Mouse (Mus musculus) thymus, adult 2 months (tissue): ENCODE results near the gene Gkap1.

Experiments
- CTCF ChIP-seq: fragments of 200-500 bp; IDR thresholded peaks from 2 replicates; pipeline ENCODE4 v1.5.1; 2012; ENCODE audit warnings: mild to moderate bottlenecking, control low read depth, low read length, moderate library complexity, borderline replicate concordance; ENCODE audit not compliant: control insufficient read depth, poor library complexity, insufficient read depth; ENCODE audit errors: extremely low read depth
- POLR2A ChIP-seq: fragments of 200-500 bp; IDR thresholded peaks from 2 replicates; pipeline ENCODE4 v1.6.1; 2012; ENCODE audit warnings: mild to moderate bottlenecking, low read length, control low read depth, moderate library complexity; ENCODE audit not compliant: control insufficient read depth, poor library complexity, insufficient read depth; ENCODE audit errors: extremely low read depth

GRCm38 (mm10) chr13:58189473-58189872 lies 86.0 kb downstream of the Gkap1 start:
- TF ChIP-seq CTCF (no peak), POLR2A (no peak)
